Mouse (Mus musculus): ENCODE data around the gene Slc2a9. TPM values are rescaled to one million over a fixed set of nuclear protein-coding genes. Genes with fewer than 3 reads are reported as not detected.

Gene Slc2a9
- polyA plus RNA-seq, 1 experiment, result 3.2 TPM

DNA sequence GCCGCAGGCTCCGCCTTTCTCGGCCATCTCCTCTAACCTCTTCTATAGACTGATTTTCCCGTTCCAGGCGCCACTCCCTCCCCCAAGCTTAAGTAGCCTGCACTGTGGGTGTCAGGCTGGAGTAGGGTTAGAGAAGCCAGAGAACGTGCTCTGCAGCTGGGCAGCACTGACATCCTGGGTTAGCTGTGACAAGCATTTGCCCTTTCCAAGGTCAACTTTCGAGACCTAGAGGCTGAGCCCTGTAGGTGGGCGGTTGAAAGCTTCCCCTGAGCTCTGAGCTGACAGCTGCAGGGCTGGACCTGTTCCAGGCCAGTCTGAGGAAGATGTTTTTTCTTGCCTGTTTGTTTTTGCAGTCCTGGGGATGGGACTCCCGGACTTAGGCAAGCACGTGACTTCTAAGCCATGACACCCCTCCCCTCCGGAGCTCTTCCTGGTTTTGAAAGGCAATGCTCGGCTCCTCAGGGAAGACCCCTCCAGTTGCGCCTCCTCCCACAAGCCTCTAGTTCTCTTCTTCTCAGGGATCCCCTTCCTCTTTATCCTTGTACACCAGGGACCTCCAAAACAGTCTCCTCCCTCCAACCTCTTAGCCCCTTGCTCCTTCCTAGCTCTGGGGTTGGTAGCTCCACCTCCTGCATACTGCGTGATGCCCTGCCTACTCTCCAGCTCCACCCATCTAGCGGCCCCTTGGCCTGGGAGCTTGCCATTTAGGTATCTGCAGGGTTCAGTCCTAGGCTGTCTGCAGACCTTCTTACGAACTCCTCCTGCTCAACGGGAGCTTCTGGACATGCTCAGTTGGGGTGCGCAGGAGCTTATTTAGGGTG is 136.1 kb downstream of the Slc2a9 start:
- TF ChIP-seq CTCF (IDR thresholded peaks at IDR 0.05; ENCODE audit: extremely low read depth, insufficient read depth, insufficient read length, insufficient replicate concordance) (no peak), POLR2A (IDR thresholded peaks at IDR 0.05; ENCODE audit: low read depth, low read length) (no peak)
- WGBS, result 35% methylated on average over 18 of the region's 18 CpGs

GRCm38 (mm10) chr5:38365521-38365920 is 137.4 kb downstream of the Slc2a9 start:
- no peaks in the 10 kb centered on the region for H3K36me3 ChIP-seq (ENCODE audit: control insufficient read depth, insufficient read depth, low read length)
- no peak overlapping the region for H3K4me3 ChIP-seq (ENCODE audit: extremely low read depth, insufficient read depth, insufficient read length)
- H3K27me3 ChIP-seq (ENCODE audit: control insufficient read depth, insufficient read depth, low read length), result no peaks in the 10 kb centered on the region
- no peak overlapping the region for H3K27ac ChIP-seq (ENCODE audit: insufficient read depth, low read length)
- WGBS, result 92% methylated on average over 2 of the region's 2 CpGs
- TF ChIP-seq POLR2A (IDR thresholded peaks at IDR 0.05; ENCODE audit: low read depth, low read length), result no peak
- TF ChIP-seq CTCF (IDR thresholded peaks at IDR 0.05; ENCODE audit: extremely low read depth, insufficient read depth, insufficient read length, insufficient replicate concordance), result no peak
- H3K4me1 ChIP-seq (ENCODE audit: control insufficient read depth, insufficient read depth, insufficient read length), result no peaks in the 10 kb centered on the region
- no peak for DNase-seq (ENCODE audit: low read depth in 1 of 2, low spot score in 2 of 2)

More for the DNA sequence above, 136.1 kb downstream of the Slc2a9 start:
- no peaks in the 10 kb centered on the region for H3K4me1 ChIP-seq (ENCODE audit: control insufficient read depth, insufficient read depth, insufficient read length)
- H3K27me3 ChIP-seq (ENCODE audit: control insufficient read depth, insufficient read depth, low read length), result no peaks in the 10 kb centered on the region
- H3K27ac ChIP-seq (ENCODE audit: insufficient read depth, low read length), result no peak overlapping the region
- H3K36me3 ChIP-seq (ENCODE audit: control insufficient read depth, insufficient read depth, low read length), result no peaks in the 10 kb centered on the region
- DNase-seq (ENCODE audit: low read depth in 1 of 2, low spot score in 2 of 2), result no peak
- peak overlapping the region; percentile 21; the same call in 1 of the 2 replicates for H3K4me3 ChIP-seq (ENCODE audit: extremely low read depth, insufficient read depth, insufficient read length)

DNA sequence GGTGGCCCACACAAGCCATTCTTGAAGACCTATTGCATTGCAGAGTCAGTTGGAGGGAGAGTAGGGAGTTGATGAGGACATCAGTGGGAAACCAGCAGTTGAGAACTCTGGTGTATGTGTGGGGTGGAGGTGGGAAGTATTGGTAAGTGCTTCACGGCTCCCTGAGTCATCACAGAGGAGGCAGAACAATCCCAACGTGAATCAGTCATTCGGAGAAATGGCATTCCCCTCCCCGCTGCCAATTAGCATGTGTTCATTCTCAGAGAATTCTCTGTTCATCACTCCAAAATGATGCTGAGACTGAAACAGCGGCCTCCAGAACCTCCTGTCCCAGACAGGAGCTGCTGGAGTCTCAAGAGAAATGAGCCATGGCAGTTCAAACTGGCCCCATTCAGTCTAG is 138.5 kb downstream of the Slc2a9 start:
- no peak overlapping the region for H3K4me3 ChIP-seq (ENCODE audit: extremely low read depth, insufficient read depth, insufficient read length)
- H3K4me1 ChIP-seq (ENCODE audit: control insufficient read depth, insufficient read depth, insufficient read length), result no peaks in the 10 kb centered on the region
- H3K27ac ChIP-seq (ENCODE audit: insufficient read depth, low read length), result no peak overlapping the region
- DNase-seq (ENCODE audit: low read depth in 1 of 2, low spot score in 2 of 2), result no peak
- TF ChIP-seq CTCF (IDR thresholded peaks at IDR 0.05; ENCODE audit: extremely low read depth, insufficient read depth, insufficient read length, insufficient replicate concordance) (no peak), POLR2A (IDR thresholded peaks at IDR 0.05; ENCODE audit: low read depth, low read length) (no peak)
- 93% methylated on average over 5 of the region's 5 CpGs for WGBS
- H3K27me3 ChIP-seq (ENCODE audit: control insufficient read depth, insufficient read depth, low read length), result no peaks in the 10 kb centered on the region
- no peaks in the 10 kb centered on the region for H3K36me3 ChIP-seq (ENCODE audit: control insufficient read depth, insufficient read depth, low read length)

- WGBS, result 77% methylated on average over 2 of the region's 2 CpGs
- DNase-seq (ENCODE audit: low read depth in 1 of 2, low spot score in 2 of 2), result no peak
- Histone ChIP-seq H3K4me1 (ENCODE audit: control insufficient read depth, insufficient read depth, insufficient read length) (no peaks in the 10 kb centered on the region), H3K4me3 (ENCODE audit: extremely low read depth, insufficient read depth, insufficient read length) (no peak overlapping the region), H3K27ac (ENCODE audit: insufficient read depth, low read length) (no peak overlapping the region), H3K27me3 (ENCODE audit: control insufficient read depth, insufficient read depth, low read length) (no peaks in the 10 kb centered on the region), H3K36me3 (ENCODE audit: control insufficient read depth, insufficient read depth, low read length) (no peaks in the 10 kb centered on the region)
- TF ChIP-seq CTCF (IDR thresholded peaks at IDR 0.05; ENCODE audit: extremely low read depth, insufficient read depth, insufficient read length, insufficient replicate concordance), result no peak
- TF ChIP-seq POLR2A (IDR thresholded peaks at IDR 0.05; ENCODE audit: low read depth, low read length), result no peak
Observed at GRCm38 (mm10) chr5:38359716-38360115, 143.2 kb downstream of the Slc2a9 start.

DNA sequence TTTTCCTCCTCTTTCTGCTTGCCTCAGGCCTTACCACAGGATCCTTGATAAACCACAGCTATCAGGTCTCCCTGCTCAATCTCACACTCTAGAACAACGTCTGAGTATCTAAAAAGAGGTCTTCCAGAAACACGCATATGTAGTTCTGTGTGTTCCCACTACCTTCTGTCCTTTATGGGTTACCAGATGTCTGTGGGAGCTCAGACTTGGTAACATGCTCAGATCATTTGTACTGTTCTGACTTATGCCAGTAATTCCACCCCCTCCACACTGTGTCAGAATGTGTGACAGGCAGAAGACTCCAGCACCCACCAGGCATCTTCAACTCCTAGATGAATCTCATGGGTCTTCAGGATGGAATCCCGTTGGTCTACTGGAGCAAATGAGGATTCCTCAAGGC is 146.0 kb downstream of the Slc2a9 start:
- DNase-seq (ENCODE audit: low read depth in 1 of 2, low spot score in 2 of 2), result no peak
- TF ChIP-seq CTCF (IDR thresholded peaks at IDR 0.05; ENCODE audit: extremely low read depth, insufficient read depth, insufficient read length, insufficient replicate concordance) (no peak), POLR2A (IDR thresholded peaks at IDR 0.05; ENCODE audit: low read depth, low read length) (no peak)
- no peaks in the 10 kb centered on the region for H3K4me1 ChIP-seq (ENCODE audit: control insufficient read depth, insufficient read depth, insufficient read length)
- H3K4me3 ChIP-seq (ENCODE audit: extremely low read depth, insufficient read depth, insufficient read length), result no peak overlapping the region
- no peak overlapping the region for H3K27ac ChIP-seq (ENCODE audit: insufficient read depth, low read length)
- WGBS, result 86% methylated on average over 3 of the region's 3 CpGs
- H3K27me3 ChIP-seq (ENCODE audit: control insufficient read depth, insufficient read depth, low read length), result no peaks in the 10 kb centered on the region
- no peaks in the 10 kb centered on the region for H3K36me3 ChIP-seq (ENCODE audit: control insufficient read depth, insufficient read depth, low read length)

- Histone ChIP-seq H3K4me3 (ENCODE audit: extremely low read depth, insufficient read depth, insufficient read length) (no peak overlapping the region), H3K27me3 (ENCODE audit: control insufficient read depth, insufficient read depth, low read length) (no peaks in the 10 kb centered on the region), H3K27ac (ENCODE audit: insufficient read depth, low read length) (no peak overlapping the region), H3K4me1 (ENCODE audit: control insufficient read depth, insufficient read depth, insufficient read length) (no peaks in the 10 kb centered on the region), H3K36me3 (ENCODE audit: control insufficient read depth, insufficient read depth, low read length) (no peaks in the 10 kb centered on the region)
- no peak for TF ChIP-seq POLR2A (IDR thresholded peaks at IDR 0.05; ENCODE audit: low read depth, low read length)
- TF ChIP-seq CTCF (IDR thresholded peaks at IDR 0.05; ENCODE audit: extremely low read depth, insufficient read depth, insufficient read length, insufficient replicate concordance), result no peak
- no peak for DNase-seq (ENCODE audit: low read depth in 1 of 2, low spot score in 2 of 2)
- 86% methylated on average over 5 of the region's 5 CpGs for WGBS
Observed at GRCm38 (mm10) chr5:38350351-38350929, 152.5 kb downstream of the Slc2a9 start.

Measured in spleen, adult 2 months (tissue).